Comparison of ENCODE assay signal across 10 mouse cellular contexts in the genomic region with DNA sequence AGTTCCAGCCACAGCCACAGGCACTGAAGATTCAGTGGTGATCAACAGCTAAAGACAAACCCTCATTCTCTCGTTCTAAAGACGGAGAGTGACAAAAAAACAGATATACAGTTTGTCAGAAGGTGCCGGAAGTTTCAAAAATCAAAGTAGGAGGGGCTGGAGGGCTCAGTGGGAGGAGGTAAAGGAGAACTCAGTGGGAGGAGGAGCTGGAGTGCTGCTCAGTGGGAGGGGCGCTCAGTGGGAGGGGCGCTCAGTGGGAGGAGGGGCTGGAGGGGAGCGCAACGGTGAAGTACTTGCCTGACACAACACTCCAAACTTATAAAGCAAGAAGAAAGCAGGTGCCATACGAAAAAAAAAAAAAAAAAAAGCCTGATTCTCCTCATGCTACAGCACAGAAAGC. TPM values are rescaled to one million over a fixed set of nuclear protein-coding genes. Genes with fewer than 3 reads are reported as not detected.
DNase-seq lines count a peak whose midpoint lies in the region; ATAC-seq and TF ChIP-seq lines count a peak whose summit lies in the region.
"Had no signal": no experiment of that assay in that cellular context is flagged by ENCODE, and none has a peak within 500 bp of the region (broad histone marks: within the 10 kb centered on the region; RNA-seq: fewer than 3 reads in every experiment).

No protein-coding gene starts in this region.

- TF ChIP-seq POLR2A in lung, adult 2 months (IDR thresholded peaks at IDR 0.05; ENCODE audit: borderline replicate concordance, extremely low read depth, low read depth, low read length) = no peak

- H3K4me2 ChIP-seq in midbrain, embryonic 14.5 days (ENCODE audit: low read length) = no peak overlapping the region
- H3K4me2 ChIP-seq: embryonic facial prominence, embryonic 12.5 days had no signal

- WGBS in lung, adult 2 months = 27% methylated on average over 8 of the region's 8 CpGs
- 49% methylated on average over 8 of the region's 8 CpGs for WGBS in midbrain, embryonic 14.5 days

- H3K27ac ChIP-seq in midbrain, embryonic 14.5 days (replicated peaks; ENCODE audit: low read depth, low read length) = no peak overlapping the region
- H3K27ac ChIP-seq: embryonic facial prominence, embryonic 12.5 days had no signal

- H3K9me3 ChIP-seq in midbrain, embryonic 14.5 days (ENCODE audit: control insufficient read depth, low read length) = no peaks in the 10 kb centered on the region
- H3K9me3 ChIP-seq: embryonic facial prominence, embryonic 12.5 days had no signal

- no peaks in the 10 kb centered on the region for H3K36me3 ChIP-seq in midbrain, embryonic 14.5 days (ENCODE audit: control insufficient read depth, insufficient read depth, low read length)
- H3K36me3 ChIP-seq: embryonic facial prominence, embryonic 12.5 days had no signal

- TF ChIP-seq CTCF in lung, adult 2 months (IDR thresholded peaks at IDR 0.05; ENCODE audit: insufficient read depth, low read length) = no peak

- no peak for ATAC-seq in cerebellum, adult (ENCODE audit: insufficient number of reproducible peaks, low FRiP score, low TSS enrichment)
- ATAC-seq in midbrain, embryonic 14.5 days (ENCODE audit: low FRiP score, low TSS enrichment) = no peak

- peak; percentile 16 to 21 for DNase-seq in adrenal gland, postnatal 36 days
- DNase-seq in adrenal gland, adult (ENCODE audit: inconsistent age in 2 of 2, low spot score in 1 of 2) = no peak
- DNase-seq in R1 (ENCODE audit: low read depth, low spot score) = peak; percentile 84
- DNase-seq in lung, adult 2 months = peak; percentile 64
- peak; percentile 74 to 76 for DNase-seq in thymus, adult 18-20 months
- no peak for DNase-seq in layer of hippocampus, adult 9-11 months
- no peak for DNase-seq in midbrain, embryonic 14.5 days

- H3K9ac ChIP-seq in midbrain, embryonic 14.5 days (replicated peaks; ENCODE audit: low read length) = no peak overlapping the region
- H3K9ac ChIP-seq: embryonic facial prominence, embryonic 12.5 days had no signal

- no peaks in the 10 kb centered on the region for H3K27me3 ChIP-seq in midbrain, embryonic 14.5 days (ENCODE audit: control insufficient read depth, insufficient read depth, low read length)

- no peaks in the 10 kb centered on the region for H3K4me1 ChIP-seq in lung, adult 2 months (ENCODE audit: control insufficient read depth, insufficient read depth, low read length)
- H3K4me1 ChIP-seq in midbrain, embryonic 14.5 days (ENCODE audit: control insufficient read depth, insufficient read depth, low read length) = 0 out of 2 replicates have a peak, but pooled peaks cover 7% of the 10 kb centered on the region

- H3K4me3 ChIP-seq in lung, adult 2 months (replicated peaks; ENCODE audit: extremely low read depth, low read depth, low read length) = no peak overlapping the region
- H3K4me3 ChIP-seq in midbrain, embryonic 14.5 days (replicated peaks; ENCODE audit: low read depth, low read length) = no peak overlapping the region
- H3K4me3 ChIP-seq: embryonic facial prominence, embryonic 12.5 days had no signal

RNA-seq across cellular contexts. Expression of gene 2010300C02Rik, which starts 28.7 kb away (rescaled TPM):
- total RNA-seq in adrenal gland, postnatal 36 days (2021) = 1 to 10 TPM; 2.3 to 2.4 TPM
- polyA plus RNA-seq in lung, adult 2 months (2012; rRNA removed) = 12.9 and 14.5 TPM in 2 replicates
- 1.3 and 1.9 TPM in 2 replicates for polyA plus RNA-seq in midbrain, embryonic 14.5 days (2014; fragmentation: Nextera tagmentation; extraction: Ambion mirVana)
- polyA plus RNA-seq: C2C12 had no signal

Comparison
In these comparisons a context has a peak if more than half of its experiments do, and no peak if none do; other contexts are left out.
1. DNase-seq: peak in adrenal gland, postnatal 36 days (2 of 2), R1 (single experiment), lung, adult 2 months (single experiment) and thymus, adult 18-20 months (2 of 2); none in adrenal gland, adult (0 of 2), layer of hippocampus, adult 9-11 months (single experiment) and midbrain, embryonic 14.5 days (single experiment).